Mouse (Mus musculus) thymus, postnatal 10 days (tissue): ENCODE data around the gene Bcl7c.

Experiments
- DNase-seq, 2 experiments: peaks; one replicate each; pipeline ENCODE4 v3.0.0; 2021; ENCODE audit warnings: low spot score in 2 of 2

Bcl7c gene

GRCm38 (mm10) chr7:127685304-127686018, 23.3 kb downstream of the Bcl7c start:
- no peak for DNase-seq

DNA sequence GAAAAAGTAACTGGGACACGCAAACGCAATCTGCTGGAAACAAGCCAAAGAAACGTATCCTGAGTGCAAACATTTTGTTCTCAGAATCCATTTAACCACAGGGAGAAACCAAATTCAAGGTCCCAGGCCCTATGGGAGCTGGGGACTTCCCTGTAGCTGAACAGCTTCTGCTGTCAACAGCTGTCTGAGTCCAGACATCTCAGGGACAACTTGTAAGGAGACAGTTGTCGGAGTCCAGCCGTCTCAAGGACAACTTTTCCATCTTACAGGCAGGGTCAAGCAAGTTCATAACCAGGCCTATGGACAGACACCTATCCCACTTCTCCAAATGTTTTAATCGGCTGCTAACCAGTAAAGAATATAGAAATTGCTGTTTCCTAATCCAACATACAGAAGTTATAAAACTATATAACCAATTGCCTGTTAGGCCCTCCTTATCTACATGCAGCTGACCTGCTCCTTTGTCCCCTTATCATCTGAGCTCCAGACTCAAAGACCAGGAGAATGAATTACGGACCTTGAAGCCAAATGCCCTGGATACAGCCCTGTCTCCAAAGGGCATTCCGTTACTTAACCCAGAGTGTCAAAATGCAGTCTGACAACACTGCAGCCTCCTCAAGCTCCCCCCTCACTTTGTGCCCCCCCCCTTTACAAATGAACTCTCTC, 26.7 kb downstream of the Bcl7c start:
- DNase-seq, result no peak

DNA sequence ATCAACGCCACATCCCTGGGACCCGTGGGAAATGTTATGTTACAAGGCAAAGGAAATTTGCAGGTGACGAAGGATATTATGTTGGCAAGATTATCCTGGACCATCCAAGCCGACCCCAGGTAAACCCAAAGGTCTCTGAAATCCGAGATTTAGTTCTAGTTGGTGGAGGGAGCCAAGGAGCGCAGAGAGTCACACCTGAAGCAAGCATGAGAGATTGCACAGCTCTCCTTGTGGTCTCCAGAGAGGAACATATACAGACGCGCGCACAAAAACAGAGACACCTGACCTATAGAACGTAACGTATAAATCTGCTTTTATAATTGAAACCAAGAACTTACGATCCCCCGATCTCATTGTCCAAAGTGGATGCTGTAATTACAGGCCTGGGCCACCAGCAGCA, 28.2 kb downstream of the Bcl7c start:
- no peak for DNase-seq

DNA sequence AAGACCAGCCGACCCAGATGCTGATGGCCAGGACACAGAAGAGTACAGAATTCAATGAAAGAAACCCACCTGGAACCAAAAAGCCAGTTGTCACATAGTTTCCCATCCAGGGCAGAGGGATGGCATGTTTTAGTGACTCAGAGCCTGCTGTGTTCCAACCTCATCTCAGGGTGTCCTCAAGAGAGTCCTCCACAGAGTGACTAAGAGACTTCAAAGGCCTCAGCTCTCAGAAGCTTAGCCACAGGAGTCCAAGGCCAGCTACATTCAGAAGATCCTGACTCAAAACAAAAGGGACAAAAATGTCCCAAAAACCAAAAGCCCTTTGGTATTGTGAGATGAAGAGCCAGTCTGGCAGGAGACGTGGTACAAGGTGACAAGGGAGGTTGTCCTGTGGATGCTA, 29.9 kb downstream of the Bcl7c start:
- DNase-seq, result no peak

DNA sequence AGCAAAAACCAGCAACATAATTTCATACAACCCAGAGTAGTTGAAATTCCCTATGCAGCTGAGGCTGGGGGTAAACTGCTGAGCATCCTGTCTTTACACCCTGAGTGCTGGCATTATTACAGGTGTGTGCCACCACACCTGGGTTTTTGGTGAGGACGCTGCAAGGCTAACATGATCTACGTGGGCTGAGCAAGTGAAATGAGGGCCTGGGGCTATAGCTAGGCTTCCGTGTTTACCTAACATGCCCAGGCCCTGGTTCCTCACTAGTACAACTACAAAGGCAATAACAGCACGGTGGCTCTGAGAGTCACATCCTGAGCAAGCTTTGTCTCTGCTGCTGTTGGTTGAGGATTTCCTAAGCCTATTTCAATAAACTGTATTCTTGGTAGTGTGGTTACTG, 31.1 kb downstream of the Bcl7c start:
- DNase-seq, result no peak

- DNase-seq, result peak; percentile 36 to 73
These were observed 31.7 kb downstream of the Bcl7c start for GRCm38 (mm10) chr7:127677077-127677476.

DNA sequence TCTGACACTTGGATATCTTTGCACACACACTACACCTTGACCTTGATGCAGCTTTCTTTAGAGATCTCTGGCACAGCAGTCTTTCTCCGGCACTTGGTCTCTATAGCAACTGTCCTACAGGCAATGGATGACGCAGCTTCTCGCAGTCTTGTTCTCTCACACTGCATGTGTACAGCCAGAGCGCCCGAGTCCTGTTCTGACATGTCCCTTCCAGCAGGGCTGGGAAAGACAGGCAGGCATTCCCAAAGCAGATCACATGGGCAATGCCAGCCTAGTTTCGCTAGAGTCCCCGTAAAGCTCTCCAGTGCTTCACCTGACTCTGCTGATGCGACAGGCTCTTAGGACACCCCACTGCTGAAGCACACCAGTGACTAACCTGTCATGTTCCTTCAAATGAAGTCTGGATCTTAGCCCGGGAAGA, 33.3 kb downstream of the Bcl7c start:
- DNase-seq, result no peak

DNA sequence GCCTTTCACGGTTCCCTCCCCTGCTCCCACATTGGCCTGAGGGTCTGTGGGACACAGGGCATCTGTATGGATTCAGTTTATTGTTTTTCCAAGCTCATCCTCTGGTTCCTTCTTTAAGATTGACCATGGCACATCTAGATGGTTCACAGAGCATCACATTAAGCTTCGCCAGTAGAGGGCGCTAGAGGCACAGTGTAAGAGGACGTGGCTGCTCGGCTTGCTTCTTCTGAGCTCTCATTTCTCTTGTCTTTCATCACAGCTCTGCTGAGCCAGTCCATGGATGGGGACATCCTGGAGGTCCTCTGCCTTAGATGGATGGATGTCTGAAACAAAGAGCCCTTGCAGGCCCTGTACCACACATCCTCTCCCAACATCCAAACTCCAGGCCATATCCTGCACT, 33.8 kb downstream of the Bcl7c start:
- peak; percentile 64 to 90 for DNase-seq

DNA sequence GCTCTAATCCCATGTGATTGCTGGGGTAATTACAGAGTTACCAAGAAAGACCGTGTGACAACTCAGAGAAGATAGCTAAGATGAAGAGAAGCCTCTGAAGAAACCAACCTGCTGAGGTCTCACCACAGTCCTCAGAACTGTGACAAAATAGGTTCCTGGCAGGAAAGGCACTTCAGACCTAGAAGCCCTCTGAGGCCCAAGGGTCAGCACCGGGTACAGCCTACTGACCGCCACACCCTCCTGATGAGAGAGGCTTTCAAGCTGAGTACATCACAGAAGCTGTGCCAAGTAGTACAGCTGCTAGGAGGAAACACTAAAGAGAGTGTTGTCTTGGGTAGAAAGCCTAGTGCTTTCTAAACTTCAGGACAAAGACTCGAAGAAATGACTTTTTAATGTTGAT, 36.0 kb downstream of the Bcl7c start:
- no peak for DNase-seq

DNA sequence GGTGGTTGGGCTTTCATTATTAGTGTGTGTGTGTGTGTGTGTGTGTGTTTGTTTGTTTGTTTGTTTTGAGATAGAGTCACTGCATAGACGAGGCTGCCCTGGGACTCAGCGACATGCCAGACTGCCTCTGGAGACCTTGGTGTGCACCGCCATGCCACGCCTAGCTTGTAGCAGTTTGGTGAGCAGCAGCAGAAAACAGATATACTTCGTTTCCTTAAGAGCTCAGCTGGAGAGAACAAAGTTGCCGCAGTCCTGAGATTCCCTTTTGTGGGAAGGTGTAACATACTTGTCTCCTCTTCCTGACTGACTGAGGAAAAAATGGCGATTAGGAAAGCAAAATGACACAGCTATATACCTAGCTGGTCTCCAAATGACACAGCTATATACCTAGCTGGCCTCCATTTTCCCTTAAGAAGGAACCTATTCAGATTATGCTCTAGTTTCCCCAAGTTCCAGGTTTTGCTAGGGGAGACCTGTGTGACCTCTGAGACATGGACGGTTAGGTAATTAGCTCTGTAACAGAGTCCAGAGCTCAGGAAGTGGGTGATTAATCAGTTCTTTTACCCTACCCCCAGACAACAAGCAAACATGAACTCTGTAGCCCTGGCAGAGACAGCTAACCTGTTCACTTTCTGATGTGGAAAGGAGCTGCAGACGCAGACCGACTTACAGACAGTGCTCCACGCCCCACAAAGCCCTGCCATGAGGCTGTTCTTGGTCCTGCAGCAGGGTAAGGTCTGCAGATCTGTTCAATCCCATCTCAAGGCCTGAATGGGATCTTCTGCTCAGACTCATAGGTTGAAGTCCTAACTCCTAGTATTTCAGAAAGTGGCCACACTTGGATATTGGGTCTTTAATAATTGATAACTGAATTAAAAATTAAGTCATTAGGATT, 36.6 kb downstream of the Bcl7c start:
- DNase-seq, result no peak

- DNase-seq, result no peak
These were observed 41.6 kb downstream of the Bcl7c start for GRCm38 (mm10) chr7:127667171-127667570.

DNA sequence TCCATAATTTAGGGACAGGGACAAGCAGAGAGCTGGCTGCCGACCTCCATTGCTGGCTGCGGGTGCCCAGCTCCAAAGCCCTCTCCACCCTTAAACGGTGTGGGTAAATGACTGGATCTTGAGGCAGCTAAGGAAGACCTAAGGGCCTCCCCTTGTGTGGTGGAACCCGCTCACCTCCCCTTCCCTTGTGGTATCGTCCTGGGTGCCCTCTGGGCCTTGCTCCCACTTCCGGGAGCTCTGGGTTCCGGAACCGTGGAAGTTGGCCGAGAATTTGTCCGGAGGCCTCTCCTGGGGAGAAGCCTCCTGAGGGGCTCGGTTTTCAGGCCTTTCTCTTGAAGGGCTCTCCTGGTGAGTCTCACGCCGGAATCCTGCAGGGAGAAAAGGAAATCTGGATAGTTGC, 42.1 kb downstream of the Bcl7c start:
- DNase-seq, result no peak

- no peak for DNase-seq
These were observed 42.6 kb downstream of the Bcl7c start for GRCm38 (mm10) chr7:127666066-127666654.

DNA sequence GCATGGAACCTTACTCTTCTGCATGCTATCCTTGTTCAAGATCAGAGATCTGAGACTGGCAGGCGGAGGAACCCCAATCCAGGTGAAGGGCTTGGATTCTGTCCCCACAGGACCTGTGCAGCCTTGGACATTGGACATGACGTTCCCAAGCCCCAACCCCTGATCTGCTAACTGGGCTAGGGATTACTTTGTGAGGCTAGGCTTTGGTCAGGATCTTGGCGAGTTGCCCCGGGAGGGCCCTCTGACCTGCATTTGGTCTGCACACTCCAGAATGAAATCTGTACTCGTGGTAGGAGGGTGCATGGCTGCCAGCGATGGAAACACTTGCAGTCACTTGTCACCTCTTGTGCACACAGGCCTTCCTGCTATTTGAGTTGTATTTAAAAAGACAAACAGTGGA, 45.8 kb downstream of the Bcl7c start:
- DNase-seq, result no peak

DNA sequence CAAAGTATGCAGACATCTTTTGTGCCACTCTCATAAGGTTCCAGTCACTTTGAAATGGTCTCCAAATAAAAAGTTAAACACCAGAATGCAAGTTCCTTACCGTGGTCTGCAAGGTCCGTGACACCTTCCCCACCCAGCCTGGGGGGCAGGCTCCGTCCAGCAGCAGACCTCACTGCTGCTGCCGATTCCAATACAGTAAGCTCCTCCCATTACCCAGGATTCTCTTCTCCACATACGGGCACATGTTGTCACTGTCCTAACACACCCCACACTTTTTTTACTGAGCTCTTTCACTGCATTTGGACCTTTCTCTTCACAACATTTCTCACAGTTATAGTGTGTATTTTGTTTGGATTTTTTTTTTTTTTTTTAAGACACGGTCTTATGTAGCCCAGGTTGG, 46.9 kb downstream of the Bcl7c start:
- no peak for DNase-seq

DNA sequence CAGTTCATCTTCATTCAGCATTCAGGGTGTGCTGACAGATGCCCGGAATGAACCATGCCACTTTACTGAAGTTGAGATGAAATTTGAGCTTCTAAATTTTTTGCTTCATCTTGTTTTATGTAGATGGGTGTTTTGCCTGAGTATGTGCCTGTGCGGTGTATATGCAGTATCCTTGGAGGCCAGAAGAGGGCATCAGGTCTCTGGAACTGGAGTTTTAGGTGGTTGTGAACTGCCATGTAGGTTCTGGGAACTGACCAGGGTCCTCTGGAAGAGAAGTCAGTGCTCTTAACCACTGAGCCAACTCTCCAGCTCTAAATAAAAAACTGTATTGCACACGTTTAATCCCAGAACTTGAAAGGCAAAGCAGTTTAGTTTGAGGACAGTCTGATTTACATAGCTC, 47.9 kb downstream of the Bcl7c start:
- DNase-seq, result no peak

DNA sequence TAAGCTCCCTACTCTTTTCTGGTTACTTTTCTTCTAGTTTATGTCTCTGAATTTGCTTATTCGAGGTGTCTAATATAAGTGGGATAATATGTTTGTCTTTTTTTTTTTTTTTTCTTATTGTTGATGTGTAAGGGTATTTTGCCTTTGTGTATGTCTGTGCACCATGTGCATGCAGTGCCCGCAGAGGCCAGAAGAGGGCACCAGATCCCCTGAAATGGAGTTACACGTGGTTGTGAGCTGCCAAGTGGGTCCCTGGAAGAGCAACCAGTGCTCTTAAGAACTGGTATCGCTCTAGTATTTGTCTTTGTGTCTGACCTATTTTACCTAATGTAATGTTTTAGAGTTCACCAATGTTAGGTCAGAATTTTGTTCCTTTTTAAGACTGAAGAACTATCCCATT, 51.8 kb downstream of the Bcl7c start:
- DNase-seq, result peak; percentile 68 to 87

DNA sequence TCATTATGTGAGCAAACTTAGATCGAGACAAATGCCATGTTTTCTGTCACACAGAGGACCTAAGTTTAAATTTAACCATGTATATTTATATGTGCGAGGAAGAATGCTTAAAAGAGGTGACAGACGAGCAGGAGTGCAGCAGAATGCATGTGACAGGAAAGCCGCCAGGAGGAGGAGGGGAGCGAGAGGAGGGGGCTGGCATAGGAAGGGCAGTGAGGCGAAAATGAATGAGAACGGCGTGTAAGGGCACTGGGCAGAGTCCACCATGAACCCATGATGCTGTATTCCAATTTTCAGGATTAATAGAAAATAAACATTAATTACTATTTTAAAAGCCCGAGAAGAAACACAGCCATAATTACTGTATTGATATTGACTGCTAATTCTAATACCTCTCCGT, 54.4 kb downstream of the Bcl7c start:
- no peak for DNase-seq

- DNase-seq, result no peak
These were observed 56.7 kb downstream of the Bcl7c start for GRCm38 (mm10) chr7:127652050-127652449.

GRCm38 (mm10) chr7:127651624-127652023, 57.1 kb downstream of the Bcl7c start:
- DNase-seq, result no peak

- no peak for DNase-seq
These were observed 59.5 kb downstream of the Bcl7c start for GRCm38 (mm10) chr7:127649206-127649605.

- no peak for DNase-seq
These were observed 60.1 kb downstream of the Bcl7c start for GRCm38 (mm10) chr7:127648516-127649201.
